Mouse (Mus musculus) heart, embryonic 10.5 days (tissue): ENCODE data around the gene Wnt16. TPM values are rescaled to one million over a fixed set of nuclear protein-coding genes. Genes with fewer than 3 reads are reported as not detected.

Experiments used
- DNase-seq: peaks from one replicate; pipeline ENCODE4 v3.0.0-alpha.2; 2017; ENCODE audit warnings: low spot score
- H3K27ac ChIP-seq: fragments of 300-500 bp; sonication (generic); 2 replicates; pipeline ENCODE4 v1.5.1; 2016; ENCODE audit warnings: mild to moderate bottlenecking
- H3K27me3 ChIP-seq: fragments of 300-500 bp; sonication (generic); 2 replicates; pipeline ENCODE4 v1.6.1; 2016; ENCODE audit warnings: mild to moderate bottlenecking; ENCODE audit not compliant: poor library complexity, insufficient read depth, severe bottlenecking
- H3K36me3 ChIP-seq: fragments of 300-500 bp; sonication (generic); 2 replicates; pipeline ENCODE4 v1.6.1; 2016; ENCODE audit warnings: mild to moderate bottlenecking, moderate library complexity
- H3K4me1 ChIP-seq: fragments of 300-500 bp; sonication (generic); 2 replicates; pipeline ENCODE4 v1.6.1; 2016; ENCODE audit warnings: mild to moderate bottlenecking
- H3K4me3 ChIP-seq: fragments of 300-500 bp; sonication (generic); 2 replicates; pipeline ENCODE4 v1.5.1; 2016; ENCODE audit warnings: mild to moderate bottlenecking, moderate library complexity
- H3K9me3 ChIP-seq: fragments of 300-500 bp; sonication (generic); 2 replicates; pipeline ENCODE4 v1.6.1; 2016; ENCODE audit warnings: mild to moderate bottlenecking, moderate library complexity
- WGBS: fragments of 180-500 bp; shearing (Covaris S2); methylation state at CpG from one replicate; pipeline ENCODE4 v1.1.7; 2016; 5-methylcytosine and 5-hydroxymethylcytosine counted together
- polyA plus RNA-seq: library from polyadenylated mRNA; unstranded; fragments of >200 nt; fragmentation: Nextera tagmentation; extraction: Ambion mirVana; gene quantifications from 2 replicates; pipeline ENCODE4 v1.2.1, GENCODE M21; 2016

Wnt16 gene
- polyA plus RNA-seq, 1 experiment from 2014 or later = 0.09 TPM

DNA sequence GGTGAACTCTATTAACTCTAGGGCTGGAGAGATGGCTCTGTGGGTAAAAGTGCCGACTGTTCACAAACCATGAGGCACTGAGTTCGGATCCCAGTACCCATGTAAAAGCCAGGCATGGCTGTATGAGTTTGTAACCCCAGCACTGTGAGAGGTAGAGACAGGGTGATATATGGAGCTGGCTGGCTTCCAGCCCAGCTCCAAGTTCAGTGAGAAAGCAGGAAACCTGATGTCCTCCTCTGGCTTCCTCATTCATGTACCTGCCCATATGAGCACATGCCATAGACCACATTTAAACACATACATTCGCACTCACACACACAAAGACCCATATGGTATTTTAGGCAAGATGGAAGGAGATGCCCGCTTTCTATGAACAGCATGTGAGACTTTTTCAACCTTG lies 5.6 kb upstream of the Wnt16 start:
- DNase-seq = no peak
- no peak overlapping the region for H3K27ac ChIP-seq
- 88% methylated on average over 4 of the region's 4 CpGs for WGBS

DNA sequence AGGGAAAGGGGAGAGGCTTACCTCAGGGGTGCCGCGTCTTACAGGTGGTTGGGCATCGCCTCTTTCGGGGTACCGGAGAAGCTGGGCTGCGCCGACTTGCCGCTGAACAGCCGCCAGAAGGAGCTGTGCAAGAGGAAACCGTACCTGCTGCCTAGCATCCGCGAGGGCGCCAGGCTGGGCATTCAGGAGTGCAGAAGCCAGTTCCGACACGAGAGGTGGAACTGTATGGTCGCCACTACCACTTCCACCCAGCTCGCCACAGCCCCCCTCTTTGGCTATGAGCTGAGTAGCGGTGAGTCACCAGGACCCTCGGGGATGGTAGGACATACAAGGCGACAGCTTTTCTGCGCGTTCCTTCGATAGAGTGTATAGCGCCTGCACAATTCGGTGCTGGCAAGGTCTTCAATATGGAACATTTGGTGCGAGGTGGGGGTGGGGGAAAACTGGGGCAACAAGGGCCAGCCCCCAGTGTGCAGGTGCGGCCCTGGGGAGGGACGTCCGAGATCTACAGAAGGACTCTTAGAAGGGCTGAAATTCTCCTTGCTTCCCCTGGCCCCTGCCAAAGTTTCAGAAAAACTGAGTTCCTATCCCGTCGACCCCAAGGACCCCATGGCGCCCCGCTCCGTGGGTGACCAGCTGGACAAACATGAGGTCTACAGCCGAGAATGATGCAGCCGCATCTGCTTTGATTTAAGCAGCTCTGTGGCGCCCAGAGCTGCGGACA lies 872 bp downstream of the Wnt16 start:
- 2% methylated on average over 38 of the region's 38 CpGs for WGBS
- Histone ChIP-seq H3K4me1 (peaks cover 20% of the 10 kb centered on the region), H3K36me3 (no peaks in the 10 kb centered on the region), H3K9me3 (no peaks in the 10 kb centered on the region), H3K4me3 (peak overlapping the region; percentile 55), H3K27me3 (peaks cover 54% of the 10 kb centered on the region), H3K27ac (no peak overlapping the region)
- DNase-seq = no peak

More for the DNA sequence above, 5.6 kb upstream of the Wnt16 start:
- H3K4me3 ChIP-seq = no peak overlapping the region
- H3K36me3 ChIP-seq = no peaks in the 10 kb centered on the region
- H3K9me3 ChIP-seq = no peaks in the 10 kb centered on the region
- no peaks in the 10 kb centered on the region for H3K4me1 ChIP-seq
- peaks cover 16% of the 10 kb centered on the region for H3K27me3 ChIP-seq

DNA sequence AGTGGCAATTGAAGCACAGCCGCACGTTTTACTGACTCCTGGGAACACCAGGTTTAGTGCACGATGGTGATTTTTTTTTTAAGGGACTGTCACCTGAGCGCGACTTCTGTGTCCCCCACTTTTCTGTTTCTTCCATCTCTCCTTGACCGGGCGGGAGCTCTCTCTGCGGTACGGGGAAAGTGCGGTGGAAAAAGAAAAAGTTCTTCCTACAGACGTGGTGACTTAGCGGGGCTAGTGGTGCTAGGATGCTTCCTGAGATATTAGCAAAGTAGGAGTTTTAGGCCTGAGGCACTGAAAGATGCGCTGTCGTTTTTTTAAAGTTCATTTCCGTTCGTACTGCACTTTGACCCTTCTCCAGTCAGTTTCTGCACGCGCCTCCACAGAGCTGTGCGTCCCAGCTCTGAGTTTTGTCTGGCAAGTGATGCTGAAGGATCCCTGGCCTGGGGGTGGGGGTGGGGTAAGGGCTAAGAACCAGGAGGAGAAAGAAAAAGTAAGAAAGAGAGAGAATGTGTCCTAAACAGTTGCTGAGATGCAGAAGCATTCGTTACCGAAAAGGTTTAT lies 1.5 kb downstream of the Wnt16 start:
- no peak overlapping the region for H3K27ac ChIP-seq
- H3K9me3 ChIP-seq = no peaks in the 10 kb centered on the region
- WGBS = 3% methylated on average over 21 of the region's 21 CpGs
- H3K27me3 ChIP-seq = peaks cover 54% of the 10 kb centered on the region
- no peak for DNase-seq
- H3K4me1 ChIP-seq = peaks cover 20% of the 10 kb centered on the region
- H3K4me3 ChIP-seq = peak overlapping the region; percentile 55
- H3K36me3 ChIP-seq = no peaks in the 10 kb centered on the region

DNA sequence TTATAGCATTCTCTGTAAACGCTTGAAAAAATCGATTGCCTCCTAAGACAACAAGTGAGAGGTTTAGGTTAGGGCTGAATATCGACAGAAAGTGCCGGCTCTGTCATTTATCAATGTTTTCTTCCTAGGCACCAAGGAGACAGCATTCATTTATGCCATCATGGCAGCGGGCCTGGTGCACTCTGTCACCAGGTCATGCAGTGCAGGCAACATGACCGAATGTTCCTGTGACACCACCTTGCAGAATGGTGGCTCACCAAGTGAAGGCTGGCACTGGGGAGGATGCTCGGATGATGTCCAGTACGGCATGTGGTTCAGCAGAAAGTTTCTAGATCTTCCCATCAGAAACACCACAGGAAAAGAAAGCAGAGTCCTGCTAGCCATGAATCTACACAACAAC lies 2.8 kb downstream of the Wnt16 start:
- Histone ChIP-seq H3K27me3 (peaks cover 54% of the 10 kb centered on the region), H3K4me1 (peaks cover 20% of the 10 kb centered on the region), H3K36me3 (no peaks in the 10 kb centered on the region), H3K27ac (no peak overlapping the region), H3K4me3 (no peak overlapping the region), H3K9me3 (no peaks in the 10 kb centered on the region)
- no peak for DNase-seq
- 73% methylated on average over 8 of the region's 8 CpGs for WGBS

DNA sequence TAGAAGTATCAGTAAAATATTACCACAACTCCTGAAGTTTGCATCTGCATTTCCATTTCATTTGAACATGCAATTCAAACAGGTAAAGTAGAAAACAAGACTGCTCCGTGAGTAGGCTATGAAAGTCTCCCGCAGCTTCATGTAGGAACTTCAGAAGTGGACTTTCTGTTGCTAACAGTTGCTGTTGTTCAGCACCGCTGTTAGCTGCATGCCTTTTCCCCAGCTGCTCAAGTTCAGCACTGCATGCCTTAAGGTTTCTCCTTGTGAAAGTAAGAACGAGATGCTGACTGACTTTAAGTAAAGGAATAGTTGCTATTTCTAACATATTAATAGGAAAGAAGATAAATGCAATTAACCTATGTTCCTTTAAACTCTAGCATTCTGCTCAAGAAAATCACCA lies 4.0 kb downstream of the Wnt16 start:
- WGBS = 30% methylated on average over 4 of the region's 4 CpGs
- Histone ChIP-seq H3K27me3 (peaks cover 42% of the 10 kb centered on the region), H3K9me3 (no peaks in the 10 kb centered on the region), H3K4me1 (peaks cover 20% of the 10 kb centered on the region), H3K4me3 (no peak overlapping the region), H3K27ac (no peak overlapping the region), H3K36me3 (no peaks in the 10 kb centered on the region)
- no peak for DNase-seq

DNA sequence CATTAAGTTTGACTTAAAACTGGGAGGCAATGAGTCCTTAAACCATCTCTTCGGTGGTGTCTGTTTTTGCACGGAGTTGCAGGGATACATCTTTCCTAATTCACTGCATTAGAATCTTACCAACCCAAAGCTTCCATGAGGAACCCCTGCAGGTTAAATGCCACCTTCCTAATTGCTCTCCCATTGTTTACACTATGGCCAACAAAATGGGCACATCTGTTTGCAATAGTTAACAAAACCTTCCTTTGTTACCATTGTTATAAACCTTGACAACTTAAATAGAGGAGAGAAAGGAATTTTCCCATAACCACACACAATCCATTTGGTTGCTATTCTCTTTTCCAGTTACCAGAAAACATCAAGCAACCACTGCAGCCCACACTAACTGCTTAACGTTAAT lies 5.9 kb downstream of the Wnt16 start:
- H3K36me3 ChIP-seq = no peaks in the 10 kb centered on the region
- WGBS = 53% methylated on average over 3 of the region's 3 CpGs

DNA sequence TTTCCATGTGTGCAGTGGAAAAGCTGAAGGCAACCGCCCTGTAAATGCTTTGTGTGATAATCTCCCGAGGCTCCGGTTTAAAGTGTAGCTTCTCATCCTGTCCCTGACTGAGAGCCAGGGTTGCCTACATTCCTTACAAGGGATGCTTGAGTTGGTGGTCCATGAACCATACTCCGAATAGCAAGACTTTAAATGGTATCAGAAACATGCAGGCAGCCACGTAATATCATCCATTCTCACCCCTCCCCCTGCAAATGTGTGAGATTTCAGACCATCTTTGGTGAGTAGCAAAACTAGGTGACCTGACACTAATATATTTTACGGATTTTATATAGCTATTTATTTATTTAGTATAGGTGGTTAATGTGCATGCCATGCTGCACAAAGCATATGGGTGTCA lies 9.0 kb downstream of the Wnt16 start:
- Histone ChIP-seq H3K27me3 (no peaks in the 10 kb centered on the region; the same call in 1 of the 2 replicates), H3K9me3 (no peaks in the 10 kb centered on the region), H3K4me1 (no peaks in the 10 kb centered on the region), H3K27ac (no peak overlapping the region), H3K36me3 (no peaks in the 10 kb centered on the region), H3K4me3 (no peak overlapping the region)
- DNase-seq = no peak
- WGBS = 74% methylated on average over 6 of the region's 6 CpGs

More for the DNA sequence above, 5.9 kb downstream of the Wnt16 start:
- peaks cover 23% of the 10 kb centered on the region for H3K27me3 ChIP-seq
- no peaks in the 10 kb centered on the region for H3K9me3 ChIP-seq
- DNase-seq = no peak
- H3K4me1 ChIP-seq = peaks cover 8% of the 10 kb centered on the region
- no peak overlapping the region for H3K27ac ChIP-seq
- H3K4me3 ChIP-seq = no peak overlapping the region

DNA sequence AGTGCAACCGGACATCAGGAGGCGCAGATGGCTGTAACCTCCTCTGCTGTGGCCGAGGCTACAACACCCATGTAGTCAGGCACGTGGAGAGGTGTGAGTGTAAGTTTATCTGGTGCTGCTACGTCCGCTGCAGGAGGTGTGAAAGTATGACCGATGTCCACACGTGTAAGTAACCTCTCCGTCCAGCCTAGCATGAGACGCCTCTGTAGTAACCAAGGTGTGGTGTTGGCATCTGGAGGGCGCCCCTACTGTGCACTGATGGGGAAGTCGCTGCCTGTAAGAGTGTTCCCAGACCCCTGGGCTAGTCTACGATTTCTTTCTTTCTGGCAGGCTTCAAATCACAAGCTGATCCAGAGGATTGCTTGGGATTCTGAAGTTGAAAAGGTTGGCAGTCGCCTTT lies 10.0 kb downstream of the Wnt16 start:
- Histone ChIP-seq H3K4me1 (no peaks in the 10 kb centered on the region), H3K36me3 (no peaks in the 10 kb centered on the region), H3K4me3 (no peak overlapping the region), H3K9me3 (no peaks in the 10 kb centered on the region), H3K27me3 (no peaks in the 10 kb centered on the region), H3K27ac (no peak overlapping the region)
- 46% methylated on average over 14 of the region's 14 CpGs for WGBS
- no peak for DNase-seq

DNA sequence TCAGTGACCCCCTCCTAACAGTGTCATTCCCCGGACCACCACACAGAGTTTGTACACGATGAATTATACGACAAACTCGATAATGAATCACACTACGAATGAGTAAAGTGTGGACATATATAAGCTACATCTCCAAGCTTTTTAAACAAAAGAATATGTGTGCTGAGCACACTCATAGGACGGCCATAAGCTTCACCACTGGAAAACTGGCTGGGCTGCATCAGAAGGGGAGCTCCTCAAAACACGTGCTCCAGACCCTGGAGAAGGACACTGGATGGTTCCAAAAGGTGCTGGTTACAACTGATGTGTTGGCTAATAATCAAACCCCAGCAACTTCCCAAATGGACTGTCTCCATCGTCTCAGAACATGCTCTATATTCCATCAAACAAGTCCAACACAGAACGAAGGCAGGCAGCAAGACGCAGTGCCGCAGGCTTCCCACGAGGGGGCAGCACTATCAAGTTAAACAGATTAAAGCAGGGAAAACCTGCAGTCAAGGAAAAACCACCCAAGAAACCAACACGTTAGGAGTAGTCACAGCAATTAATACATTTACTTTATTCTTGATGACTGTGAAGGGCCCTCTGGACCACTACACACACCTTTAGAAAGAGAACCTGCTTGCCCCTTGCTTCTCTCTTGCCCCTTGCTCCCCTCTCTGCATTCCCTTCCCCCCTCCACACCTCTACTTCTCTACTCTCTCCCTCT lies 37.5 kb downstream of the Wnt16 start:
- Histone ChIP-seq H3K27me3 (no peaks in the 10 kb centered on the region), H3K4me1 (peaks cover 2% of the 10 kb centered on the region; the same call in 1 of the 2 replicates), H3K4me3 (no peak overlapping the region), H3K36me3 (peaks cover 14% of the 10 kb centered on the region), H3K27ac (no peak overlapping the region), H3K9me3 (no peaks in the 10 kb centered on the region)
- DNase-seq = peak; percentile 77
- 59% methylated on average over 13 of the region's 13 CpGs for WGBS

DNA sequence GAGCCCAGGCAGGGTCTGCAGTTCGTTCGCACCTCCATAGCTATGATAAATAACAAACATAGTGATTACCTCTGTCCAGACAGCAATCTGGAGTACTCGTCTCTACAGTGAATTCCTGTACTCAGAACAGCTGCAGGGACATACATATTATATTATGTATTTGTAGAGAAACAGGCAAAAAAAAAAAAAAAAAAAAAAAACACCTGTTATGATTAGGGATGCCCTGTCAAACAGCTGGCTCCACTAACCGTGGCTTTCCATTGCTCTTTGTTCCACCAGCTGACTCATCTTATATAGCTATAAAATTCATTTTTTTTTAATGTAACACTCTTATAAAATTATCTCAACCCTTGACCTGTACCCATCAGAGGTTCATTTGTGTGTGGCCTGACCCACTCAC lies 38.3 kb downstream of the Wnt16 start:
- H3K4me1 ChIP-seq = peaks cover 2% of the 10 kb centered on the region; the same call in 1 of the 2 replicates
- DNase-seq = no peak
- no peak overlapping the region for H3K27ac ChIP-seq
- peaks cover 9% of the 10 kb centered on the region for H3K36me3 ChIP-seq
- no peak overlapping the region for H3K4me3 ChIP-seq
- H3K27me3 ChIP-seq = no peaks in the 10 kb centered on the region
- WGBS = 77% methylated on average over 4 of the region's 4 CpGs
- no peaks in the 10 kb centered on the region for H3K9me3 ChIP-seq

DNA sequence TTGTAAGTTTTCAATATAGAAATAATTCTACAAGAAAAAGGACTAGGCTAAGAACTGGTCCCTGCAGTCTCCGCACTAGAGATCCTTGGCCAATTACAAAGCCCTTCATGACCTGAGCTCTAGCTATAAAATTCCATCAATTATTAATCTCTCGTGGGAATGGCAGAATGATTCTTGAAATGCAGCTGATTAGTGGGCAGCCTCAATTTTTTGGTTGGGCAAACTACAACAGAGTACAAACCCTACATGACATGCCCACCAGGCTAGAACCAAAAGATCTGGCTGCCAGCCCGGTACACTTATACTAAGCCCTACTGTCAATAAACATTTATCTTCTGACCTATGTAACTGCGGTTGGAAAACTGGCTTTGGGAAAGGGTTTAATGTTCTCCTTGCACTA lies 39.1 kb downstream of the Wnt16 start:
- H3K27ac ChIP-seq = no peak overlapping the region
- no peak overlapping the region for H3K4me3 ChIP-seq
- WGBS = 79% methylated on average over 4 of the region's 4 CpGs
- peaks cover 2% of the 10 kb centered on the region; the same call in 1 of the 2 replicates for H3K4me1 ChIP-seq
- no peaks in the 10 kb centered on the region for H3K9me3 ChIP-seq
- H3K36me3 ChIP-seq = peaks cover 9% of the 10 kb centered on the region
- H3K27me3 ChIP-seq = no peaks in the 10 kb centered on the region
- DNase-seq = no peak

DNA sequence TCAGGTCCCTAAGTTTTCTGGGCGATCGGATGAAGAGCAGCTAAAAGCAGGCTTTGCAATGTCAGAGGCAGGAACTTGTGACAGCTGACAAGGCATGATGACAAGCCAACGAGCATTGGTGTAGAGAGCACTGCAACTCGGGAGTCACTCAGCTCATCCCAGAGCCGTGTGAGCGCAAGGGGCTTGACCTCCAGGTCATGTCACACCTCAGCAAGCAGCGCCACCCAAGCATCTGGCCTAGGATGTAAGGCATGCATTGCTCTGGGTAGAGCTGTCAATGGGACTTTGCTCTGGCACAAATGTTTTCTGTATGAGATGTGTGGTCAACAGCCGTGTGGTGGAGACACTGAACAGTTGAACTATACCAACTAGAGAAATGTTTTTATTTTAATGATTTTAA lies 39.9 kb downstream of the Wnt16 start:
- no peak for DNase-seq
- Histone ChIP-seq H3K27ac (no peak overlapping the region), H3K4me3 (no peak overlapping the region), H3K9me3 (no peaks in the 10 kb centered on the region), H3K27me3 (no peaks in the 10 kb centered on the region), H3K36me3 (peaks cover 8% of the 10 kb centered on the region), H3K4me1 (peaks cover 2% of the 10 kb centered on the region; the same call in 1 of the 2 replicates)
- WGBS = 47% methylated on average over 8 of the region's 8 CpGs
